11 mouse cellular contexts compared by ENCODE assay signal in genomic region chr4:91135327-91135726, GRCm38 (mm10).
DNase-seq lines count a peak whose midpoint lies in the region; ATAC-seq and TF ChIP-seq lines count a peak whose summit lies in the region.
"Had no signal": no experiment of that assay in that cellular context is flagged by ENCODE, and none has a peak within 500 bp of the region (broad histone marks: within the 10 kb centered on the region; RNA-seq: fewer than 3 reads in every experiment).

No protein-coding gene starts in this region.

- no peak for TF ChIP-seq POLR2A in limb, embryonic 14.5 days (IDR thresholded peaks at IDR 0.05; ENCODE audit: borderline replicate concordance, extremely low read depth, insufficient read depth, insufficient read length)

- H3K4me3 ChIP-seq in embryonic facial prominence, embryonic 14.5 days (ENCODE audit: low read depth, low read length): no peak overlapping the region
- H3K4me3 ChIP-seq in embryonic facial prominence, embryonic 10.5 days: no peak overlapping the region
- no peak overlapping the region for H3K4me3 ChIP-seq in limb, embryonic 14.5 days (replicated peaks; ENCODE audit: low read length)
- H3K4me3 ChIP-seq in limb, embryonic 10.5 days: no peak overlapping the region
- no peak overlapping the region for H3K4me3 ChIP-seq in heart, embryonic 15.5 days
- no peak overlapping the region for H3K4me3 ChIP-seq in forebrain, embryonic 15.5 days
- H3K4me3 ChIP-seq: limb, embryonic 15.5 days had no signal

- H3K9ac ChIP-seq in embryonic facial prominence, embryonic 14.5 days (ENCODE audit: low read depth, low read length): no peak overlapping the region
- no peak overlapping the region for H3K9ac ChIP-seq in limb, embryonic 14.5 days (ENCODE audit: low read depth, low read length, severe bottlenecking)
- no peak overlapping the region for H3K9ac ChIP-seq in heart, embryonic 15.5 days
- H3K9ac ChIP-seq in forebrain, embryonic 15.5 days (replicated peaks): no peak overlapping the region
- H3K9ac ChIP-seq: limb, embryonic 15.5 days had no signal

- H3K9me3 ChIP-seq in embryonic facial prominence, embryonic 14.5 days (ENCODE audit: control insufficient read depth, low read length): no peaks in the 10 kb centered on the region
- H3K9me3 ChIP-seq in embryonic facial prominence, embryonic 10.5 days: no peaks in the 10 kb centered on the region
- no peaks in the 10 kb centered on the region for H3K9me3 ChIP-seq in limb, embryonic 14.5 days (ENCODE audit: control insufficient read depth, low read length)
- H3K9me3 ChIP-seq in limb, embryonic 10.5 days (replicated peaks): no peaks in the 10 kb centered on the region
- no peaks in the 10 kb centered on the region for H3K9me3 ChIP-seq in heart, embryonic 15.5 days (replicated peaks)
- H3K9me3 ChIP-seq in forebrain, embryonic 15.5 days: no peaks in the 10 kb centered on the region
- H3K9me3 ChIP-seq: limb, embryonic 15.5 days had no signal

- 74% methylated on average over 3 of the region's 3 CpGs for WGBS in embryonic facial prominence, embryonic 14.5 days
- 90% methylated on average over 3 of the region's 3 CpGs for WGBS in embryonic facial prominence, embryonic 10.5 days
- WGBS in limb, embryonic 14.5 days: 77% methylated on average over 3 of the region's 3 CpGs
- 93% methylated on average over 3 of the region's 3 CpGs for WGBS in limb, embryonic 10.5 days
- WGBS in heart, embryonic 15.5 days: 27% methylated on average over 3 of the region's 3 CpGs
- 68% methylated on average over 3 of the region's 3 CpGs for WGBS in forebrain, embryonic 15.5 days

- no peak for ATAC-seq in embryonic facial prominence, embryonic 14.5 days (ENCODE audit: low read depth)
- no peak for ATAC-seq in limb, embryonic 14.5 days (ENCODE audit: low FRiP score, low read depth)
- ATAC-seq in heart, embryonic 15.5 days (replicated peaks; ENCODE audit: insufficient number of reproducible peaks, insufficient read depth, low FRiP score, low read depth): peak; percentile 67
- no peak for ATAC-seq in forebrain, embryonic 15.5 days (replicated peaks)

- no peaks in the 10 kb centered on the region for H3K4me1 ChIP-seq in embryonic facial prominence, embryonic 14.5 days (ENCODE audit: control insufficient read depth, insufficient read depth, low read length)
- H3K4me1 ChIP-seq in embryonic facial prominence, embryonic 10.5 days: no peaks in the 10 kb centered on the region
- H3K4me1 ChIP-seq in limb, embryonic 14.5 days (ENCODE audit: control insufficient read depth, insufficient read depth, low read length): no peaks in the 10 kb centered on the region
- no peaks in the 10 kb centered on the region for H3K4me1 ChIP-seq in limb, embryonic 10.5 days
- H3K4me1 ChIP-seq in heart, embryonic 15.5 days (replicated peaks): peaks cover 7% of the 10 kb centered on the region; the same call in 1 of the 2 replicates
- H3K4me1 ChIP-seq in forebrain, embryonic 15.5 days: 0 out of 2 replicates have a peak, but pooled peaks cover 6% of the 10 kb centered on the region
- H3K4me1 ChIP-seq: limb, embryonic 15.5 days had no signal

- H3K27me3 ChIP-seq in embryonic facial prominence, embryonic 14.5 days (replicated peaks; ENCODE audit: control insufficient read depth, insufficient read depth, low read length): no peaks in the 10 kb centered on the region
- no peaks in the 10 kb centered on the region for H3K27me3 ChIP-seq in embryonic facial prominence, embryonic 10.5 days (replicated peaks; ENCODE audit: low read depth, poor library complexity, severe bottlenecking)
- H3K27me3 ChIP-seq in limb, embryonic 14.5 days (ENCODE audit: control insufficient read depth, insufficient read depth, low read length): no peaks in the 10 kb centered on the region
- H3K27me3 ChIP-seq in limb, embryonic 10.5 days (ENCODE audit: low read depth, poor library complexity, severe bottlenecking): no peaks in the 10 kb centered on the region
- H3K27me3 ChIP-seq in heart, embryonic 15.5 days: no peaks in the 10 kb centered on the region
- no peaks in the 10 kb centered on the region for H3K27me3 ChIP-seq in forebrain, embryonic 15.5 days
- H3K27me3 ChIP-seq: limb, embryonic 15.5 days had no signal

- no peak overlapping the region for H3K4me2 ChIP-seq in embryonic facial prominence, embryonic 14.5 days (ENCODE audit: low read depth, low read length)
- H3K4me2 ChIP-seq in limb, embryonic 14.5 days (replicated peaks; ENCODE audit: low read depth, low read length, severe bottlenecking): no peak overlapping the region
- H3K4me2 ChIP-seq in heart, embryonic 15.5 days: no peak overlapping the region
- H3K4me2 ChIP-seq in forebrain, embryonic 15.5 days (replicated peaks): no peak overlapping the region
- H3K4me2 ChIP-seq: limb, embryonic 15.5 days had no signal

- DNase-seq in embryonic facial prominence, embryonic 14.5 days (ENCODE audit: low spot score): peak; percentile 64
- DNase-seq in embryonic facial prominence, embryonic 10.5 days (ENCODE audit: low spot score): no peak
- DNase-seq in limb, embryonic 14.5 days (ENCODE audit: low spot score): peak; percentile 50
- no peak for DNase-seq in limb, embryonic 10.5 days (ENCODE audit: low spot score)
- DNase-seq in adipocyte (ENCODE audit: low spot score): peak; percentile 12
- no peak for DNase-seq in right cerebral cortex, postnatal 36 days (ENCODE audit: low spot score in 2 of 2)
- DNase-seq: kidney, postnatal 10 days; thymus, postnatal 14 days had no signal

- no peaks in the 10 kb centered on the region for H3K36me3 ChIP-seq in embryonic facial prominence, embryonic 14.5 days (ENCODE audit: control insufficient read depth, insufficient read depth, low read length)
- H3K36me3 ChIP-seq in embryonic facial prominence, embryonic 10.5 days (replicated peaks): no peaks in the 10 kb centered on the region
- no peaks in the 10 kb centered on the region for H3K36me3 ChIP-seq in limb, embryonic 14.5 days (ENCODE audit: control insufficient read depth, insufficient read depth, low read length)
- no peaks in the 10 kb centered on the region for H3K36me3 ChIP-seq in limb, embryonic 10.5 days
- no peaks in the 10 kb centered on the region for H3K36me3 ChIP-seq in heart, embryonic 15.5 days
- no peaks in the 10 kb centered on the region for H3K36me3 ChIP-seq in forebrain, embryonic 15.5 days
- H3K36me3 ChIP-seq: limb, embryonic 15.5 days had no signal

- H3K27ac ChIP-seq in embryonic facial prominence, embryonic 14.5 days (replicated peaks; ENCODE audit: low read depth, low read length): no peak overlapping the region
- H3K27ac ChIP-seq in embryonic facial prominence, embryonic 10.5 days (replicated peaks): no peak overlapping the region
- no peak overlapping the region for H3K27ac ChIP-seq in limb, embryonic 14.5 days (replicated peaks; ENCODE audit: low read depth, low read length)
- no peak overlapping the region for H3K27ac ChIP-seq in limb, embryonic 10.5 days
- H3K27ac ChIP-seq in heart, embryonic 15.5 days: peak overlapping the region; percentile 76
- no peak overlapping the region for H3K27ac ChIP-seq in forebrain, embryonic 15.5 days (replicated peaks)
- H3K27ac ChIP-seq: limb, embryonic 15.5 days had no signal

Comparison
In these comparisons a context has a peak if more than half of its experiments do, and no peak if none do; other contexts are left out.
1. DNase-seq: peak in embryonic facial prominence, embryonic 14.5 days (single experiment), limb, embryonic 14.5 days (single experiment) and adipocyte (single experiment); none in embryonic facial prominence, embryonic 10.5 days (single experiment), limb, embryonic 10.5 days (single experiment) and right cerebral cortex, postnatal 36 days (0 of 2).